Mouse (Mus musculus) lung, adult 2 months (tissue): Measurements from ENCODE around the gene Abcc9.

Experiments used
- CTCF ChIP-seq: fragments of 200-500 bp; IDR thresholded peaks from 2 replicates; pipeline ENCODE4 v1.5.1; 2011; ENCODE audit warnings: mild to moderate bottlenecking, low read length, control low read depth; ENCODE audit not compliant: insufficient read depth
- POLR2A ChIP-seq: fragments of 200-500 bp; IDR thresholded peaks from 2 replicates; pipeline ENCODE4 v1.6.1; 2011; ENCODE audit warnings: low read depth, mild to moderate bottlenecking, control low read depth, low read length, borderline replicate concordance; ENCODE audit errors: extremely low read depth

- no peak for TF ChIP-seq POLR2A
- TF ChIP-seq CTCF: no peak
Measured at GRCm38 (mm10) chr6:142668831-142669230, 33.3 kb downstream of the Abcc9 start.
